Mouse (Mus musculus) cortical plate, adult 2 months (tissue): Measurements from ENCODE around the gene Plcl1.

Experiments
- CTCF ChIP-seq: fragments of 200-500 bp; IDR thresholded peaks from 2 replicates; pipeline ENCODE4 v1.5.1; 2011; ENCODE audit warnings: mild to moderate bottlenecking, control low read depth, low read length; ENCODE audit not compliant: insufficient read depth; ENCODE audit errors: extremely low read depth
- POLR2A ChIP-seq: fragments of 200-500 bp; IDR thresholded peaks from 2 replicates; pipeline ENCODE4 v1.6.1; 2011; ENCODE audit warnings: mild to moderate bottlenecking, low read length, control low read depth; ENCODE audit not compliant: insufficient read depth; ENCODE audit errors: extremely low read depth

GRCm38 (mm10) chr1:55565933-55566332, 160.2 kb downstream of the Plcl1 start:
- TF ChIP-seq CTCF (no peak), POLR2A (no peak)
